Mouse (Mus musculus): ENCODE results near the gene Gpr89. TPM values are rescaled to one million over a fixed set of nuclear protein-coding genes. Genes with fewer than 3 reads are reported as not detected.

Gene Gpr89
- polyA plus RNA-seq, 1 experiment, result 23.5 TPM

- H3K36me3 ChIP-seq (ENCODE audit: control insufficient read depth, insufficient read depth, low read length), result peaks cover 62% of the 10 kb centered on the region
- H3K27ac ChIP-seq (ENCODE audit: insufficient read depth, low read depth, low read length), result no peak overlapping the region
- WGBS, result 86% methylated on average over 8 of the region's 8 CpGs
- no peaks in the 10 kb centered on the region for H3K27me3 ChIP-seq (ENCODE audit: control insufficient read depth, insufficient read depth, low read length)
- no peak overlapping the region for H3K4me3 ChIP-seq (ENCODE audit: low read depth, low read length)
- peaks cover 9% of the 10 kb centered on the region; the same call in 1 of the 2 replicates for H3K4me1 ChIP-seq (ENCODE audit: control insufficient read depth, insufficient read depth, insufficient read length, low read length)
- TF ChIP-seq CTCF (IDR thresholded peaks at IDR 0.05; ENCODE audit: extremely low read depth, insufficient read length, insufficient replicate concordance, low read depth, low read length) (no peak), POLR2A (IDR thresholded peaks at IDR 0.05; ENCODE audit: low read depth, low read length) (no peak)
These were observed 34.1 kb downstream of the Gpr89 start for GRCm38 (mm10) chr3:96871070-96871469.

GRCm38 (mm10) chr3:96870270-96870669 is 34.9 kb downstream of the Gpr89 start:
- Histone ChIP-seq H3K4me3 (ENCODE audit: low read depth, low read length) (no peak overlapping the region), H3K27ac (ENCODE audit: insufficient read depth, low read depth, low read length) (no peak overlapping the region), H3K4me1 (ENCODE audit: control insufficient read depth, insufficient read depth, insufficient read length, low read length) (peaks cover 6% of the 10 kb centered on the region; the same call in 1 of the 2 replicates), H3K27me3 (ENCODE audit: control insufficient read depth, insufficient read depth, low read length) (no peaks in the 10 kb centered on the region), H3K36me3 (ENCODE audit: control insufficient read depth, insufficient read depth, low read length) (peaks cover 62% of the 10 kb centered on the region)
- no peak for TF ChIP-seq POLR2A (IDR thresholded peaks at IDR 0.05; ENCODE audit: low read depth, low read length)
- 99% methylated on average over 2 of the region's 2 CpGs for WGBS

- Histone ChIP-seq H3K27ac (ENCODE audit: insufficient read depth, low read depth, low read length) (no peak overlapping the region), H3K36me3 (ENCODE audit: control insufficient read depth, insufficient read depth, low read length) (peaks cover 57% of the 10 kb centered on the region), H3K27me3 (ENCODE audit: control insufficient read depth, insufficient read depth, low read length) (no peaks in the 10 kb centered on the region), H3K4me1 (ENCODE audit: control insufficient read depth, insufficient read depth, insufficient read length, low read length) (no peaks in the 10 kb centered on the region), H3K4me3 (ENCODE audit: low read depth, low read length) (no peak overlapping the region)
- no peak for TF ChIP-seq POLR2A (IDR thresholded peaks at IDR 0.05; ENCODE audit: low read depth, low read length)
- TF ChIP-seq CTCF (IDR thresholded peaks at IDR 0.05; ENCODE audit: extremely low read depth, insufficient read length, insufficient replicate concordance, low read depth, low read length), result no peak
- WGBS, result 93% methylated on average over 7 of the region's 7 CpGs
These were observed 36.1 kb downstream of the Gpr89 start for GRCm38 (mm10) chr3:96869091-96869490.

GRCm38 (mm10) chr3:96868566-96868965 is 36.6 kb downstream of the Gpr89 start:
- no peak for TF ChIP-seq POLR2A (IDR thresholded peaks at IDR 0.05; ENCODE audit: low read depth, low read length)
- TF ChIP-seq CTCF (IDR thresholded peaks at IDR 0.05; ENCODE audit: extremely low read depth, insufficient read length, insufficient replicate concordance, low read depth, low read length), result no peak
- Histone ChIP-seq H3K27me3 (ENCODE audit: control insufficient read depth, insufficient read depth, low read length) (no peaks in the 10 kb centered on the region), H3K27ac (ENCODE audit: insufficient read depth, low read depth, low read length) (no peak overlapping the region), H3K4me1 (ENCODE audit: control insufficient read depth, insufficient read depth, insufficient read length, low read length) (no peaks in the 10 kb centered on the region), H3K4me3 (ENCODE audit: low read depth, low read length) (no peak overlapping the region), H3K36me3 (ENCODE audit: control insufficient read depth, insufficient read depth, low read length) (peaks cover 52% of the 10 kb centered on the region)
- 88% methylated on average over 8 of the region's 8 CpGs for WGBS

- TF ChIP-seq POLR2A (IDR thresholded peaks at IDR 0.05; ENCODE audit: low read depth, low read length), result no peak
- TF ChIP-seq CTCF (IDR thresholded peaks at IDR 0.05; ENCODE audit: extremely low read depth, insufficient read length, insufficient replicate concordance, low read depth, low read length), result no peak
- WGBS, result 91% methylated on average over 3 of the region's 3 CpGs
- Histone ChIP-seq H3K4me1 (ENCODE audit: control insufficient read depth, insufficient read depth, insufficient read length, low read length) (no peaks in the 10 kb centered on the region), H3K36me3 (ENCODE audit: control insufficient read depth, insufficient read depth, low read length) (peaks cover 46% of the 10 kb centered on the region), H3K27me3 (ENCODE audit: control insufficient read depth, insufficient read depth, low read length) (no peaks in the 10 kb centered on the region), H3K27ac (ENCODE audit: insufficient read depth, low read depth, low read length) (no peak overlapping the region), H3K4me3 (ENCODE audit: low read depth, low read length) (no peak overlapping the region)
These were observed 37.3 kb downstream of the Gpr89 start for GRCm38 (mm10) chr3:96867863-96868262.

- no peak for TF ChIP-seq CTCF (IDR thresholded peaks at IDR 0.05; ENCODE audit: extremely low read depth, insufficient read length, insufficient replicate concordance, low read depth, low read length)
- TF ChIP-seq POLR2A (IDR thresholded peaks at IDR 0.05; ENCODE audit: low read depth, low read length), result no peak
- 98% methylated on average over 5 of the region's 5 CpGs for WGBS
- H3K27ac ChIP-seq (ENCODE audit: insufficient read depth, low read depth, low read length), result no peak overlapping the region
- H3K27me3 ChIP-seq (ENCODE audit: control insufficient read depth, insufficient read depth, low read length), result no peaks in the 10 kb centered on the region
- peaks cover 22% of the 10 kb centered on the region for H3K36me3 ChIP-seq (ENCODE audit: control insufficient read depth, insufficient read depth, low read length)
- no peaks in the 10 kb centered on the region; the same call in 1 of the 2 replicates for H3K4me1 ChIP-seq (ENCODE audit: control insufficient read depth, insufficient read depth, insufficient read length, low read length)
- H3K4me3 ChIP-seq (ENCODE audit: low read depth, low read length), result no peak overlapping the region
These were observed 44.6 kb downstream of the Gpr89 start for GRCm38 (mm10) chr3:96860498-96860897.

- 52% methylated on average over 3 of the region's 3 CpGs for WGBS
- Histone ChIP-seq H3K27ac (ENCODE audit: insufficient read depth, low read depth, low read length) (no peak overlapping the region), H3K36me3 (ENCODE audit: control insufficient read depth, insufficient read depth, low read length) (peaks cover 19% of the 10 kb centered on the region), H3K4me1 (ENCODE audit: control insufficient read depth, insufficient read depth, insufficient read length, low read length) (peaks cover 12% of the 10 kb centered on the region), H3K27me3 (ENCODE audit: control insufficient read depth, insufficient read depth, low read length) (no peaks in the 10 kb centered on the region), H3K4me3 (ENCODE audit: low read depth, low read length) (no peak overlapping the region)
- TF ChIP-seq POLR2A (IDR thresholded peaks at IDR 0.05; ENCODE audit: low read depth, low read length), result no peak
- TF ChIP-seq CTCF (IDR thresholded peaks at IDR 0.05; ENCODE audit: extremely low read depth, insufficient read length, insufficient replicate concordance, low read depth, low read length), result no peak
These were observed 49.3 kb downstream of the Gpr89 start for GRCm38 (mm10) chr3:96855833-96856232.

- 39% methylated on average over 4 of the region's 4 CpGs for WGBS
- Histone ChIP-seq H3K36me3 (ENCODE audit: control insufficient read depth, insufficient read depth, low read length) (peaks cover 10% of the 10 kb centered on the region), H3K27ac (ENCODE audit: insufficient read depth, low read depth, low read length) (no peak overlapping the region), H3K4me1 (ENCODE audit: control insufficient read depth, insufficient read depth, insufficient read length, low read length) (peaks cover 12% of the 10 kb centered on the region), H3K27me3 (ENCODE audit: control insufficient read depth, insufficient read depth, low read length) (no peaks in the 10 kb centered on the region), H3K4me3 (ENCODE audit: low read depth, low read length) (no peak overlapping the region)
- TF ChIP-seq POLR2A (IDR thresholded peaks at IDR 0.05; ENCODE audit: low read depth, low read length) (no peak), CTCF (IDR thresholded peaks at IDR 0.05; ENCODE audit: extremely low read depth, insufficient read length, insufficient replicate concordance, low read depth, low read length) (no peak)
These were observed 50.8 kb downstream of the Gpr89 start for GRCm38 (mm10) chr3:96854376-96854775.
